Mouse (Mus musculus) midbrain, embryonic 14.5 days (tissue): ENCODE results near the gene Zbtb1. TPM values are rescaled to one million over a fixed set of nuclear protein-coding genes. Genes with fewer than 3 reads are reported as not detected.
A peak's percentile ranks its signal among the peaks of the same experiment; 100 is the strongest.

Experiments
- ATAC-seq: fragments of 200-750 bp; cut with Nextera tagmentation; 2 replicates; pipeline ENCODE4 v1.8.0; 2017; ENCODE audit warnings: moderate number of reproducible peaks, moderate library complexity; ENCODE audit not compliant: low FRiP score, low TSS enrichment
- DNase-seq: peaks from one replicate; pipeline ENCODE4 v3.0.0-alpha.2; 2015
- H3K27ac ChIP-seq: fragments of 300-500 bp; sonication (generic); replicated peaks from 2 replicates; pipeline ENCODE4 v1.5.1; 2014; ENCODE audit warnings: mild to moderate bottlenecking, low read depth, low read length, moderate library complexity
- H3K27me3 ChIP-seq: fragments of 300-500 bp; sonication (generic); 2 replicates; pipeline ENCODE4 v1.6.1; 2014; ENCODE audit warnings: low read length, control low read depth, mixed read lengths; ENCODE audit not compliant: control insufficient read depth, insufficient read depth
- H3K36me3 ChIP-seq: fragments of 300-500 bp; sonication (generic); 2 replicates; pipeline ENCODE4 v1.6.1; 2014; ENCODE audit warnings: low read length, control low read depth; ENCODE audit not compliant: control insufficient read depth, insufficient read depth
- H3K4me1 ChIP-seq: fragments of 300-500 bp; sonication (generic); 2 replicates; pipeline ENCODE4 v1.6.1; 2014; ENCODE audit warnings: mild to moderate bottlenecking, antibody characterized with exemption, low read length, control low read depth; ENCODE audit not compliant: control insufficient read depth, insufficient read depth
- H3K4me2 ChIP-seq: fragments of 300-500 bp; sonication (generic); 2 replicates; pipeline ENCODE4 v1.6.1; 2014; ENCODE audit warnings: mild to moderate bottlenecking, low read length, moderate library complexity
- H3K4me3 ChIP-seq: fragments of 300-500 bp; sonication (generic); replicated peaks from 2 replicates; pipeline ENCODE4 v1.5.1; 2014; ENCODE audit warnings: low read depth, low read length
- H3K9ac ChIP-seq: fragments of 300-500 bp; sonication (generic); replicated peaks from 2 replicates; pipeline ENCODE4 v1.6.1; 2014; ENCODE audit warnings: mild to moderate bottlenecking, low read length, moderate library complexity
- H3K9me3 ChIP-seq: fragments of 300-500 bp; sonication (generic); 2 replicates; pipeline ENCODE4 v1.6.1; 2016; ENCODE audit warnings: low read length, control low read depth, mixed read lengths; ENCODE audit not compliant: control insufficient read depth
- WGBS: fragments of 180-500 bp; shearing (Covaris S2); extraction: QIAGEN DNeasy Blood & Tissue Kit; methylation state at CpG from one replicate; pipeline ENCODE4 v1.1.7; 2014; 5-methylcytosine and 5-hydroxymethylcytosine counted together
- polyA plus RNA-seq: library from polyadenylated mRNA; unstranded; fragments of >200 nt; fragmentation: Nextera tagmentation; extraction: Ambion mirVana; gene quantifications from 2 replicates; pipeline ENCODE4 v1.2.1, GENCODE M21; 2014

Zbtb1 gene
- polyA plus RNA-seq, 1 experiment from 2014 or later = 4.2 TPM

GRCm38 (mm10) chr12:76375506-76375905, 5.4 kb downstream of the Zbtb1 start:
- peaks cover 9% of the 10 kb centered on the region for H3K4me1 ChIP-seq
- DNase-seq = no peak
- no peaks in the 10 kb centered on the region for H3K36me3 ChIP-seq
- H3K4me3 ChIP-seq = no peak overlapping the region
- no peaks in the 10 kb centered on the region for H3K27me3 ChIP-seq
- no peak overlapping the region for H3K27ac ChIP-seq
- ATAC-seq = no peak
- no peak overlapping the region for H3K4me2 ChIP-seq
- no peak overlapping the region for H3K9ac ChIP-seq
- H3K9me3 ChIP-seq = no peaks in the 10 kb centered on the region
- WGBS = 88% methylated on average over 3 of the region's 3 CpGs

GRCm38 (mm10) chr12:76376649-76377048, 6.6 kb downstream of the Zbtb1 start:
- DNase-seq (peak; percentile 60), ATAC-seq (no peak)
- Histone ChIP-seq H3K9ac (no peak overlapping the region), H3K36me3 (no peaks in the 10 kb centered on the region), H3K4me1 (peaks cover 5% of the 10 kb centered on the region), H3K4me2 (no peak overlapping the region), H3K27ac (no peak overlapping the region), H3K4me3 (no peak overlapping the region), H3K9me3 (no peaks in the 10 kb centered on the region), H3K27me3 (no peaks in the 10 kb centered on the region)
- 38% methylated on average over 7 of the region's 7 CpGs for WGBS

- H3K4me1 ChIP-seq = peaks cover 1% of the 10 kb centered on the region; the same call in 1 of the 2 replicates
- no peak overlapping the region for H3K27ac ChIP-seq
- H3K36me3 ChIP-seq = no peaks in the 10 kb centered on the region
- no peak for ATAC-seq
- H3K9ac ChIP-seq = no peak overlapping the region
- no peak overlapping the region for H3K4me2 ChIP-seq
- H3K9me3 ChIP-seq = no peaks in the 10 kb centered on the region
- H3K4me3 ChIP-seq = no peak overlapping the region
- DNase-seq = no peak
- H3K27me3 ChIP-seq = no peaks in the 10 kb centered on the region
- 89% methylated on average over 6 of the region's 6 CpGs for WGBS
Measured at GRCm38 (mm10) chr12:76377059-76377458, 7.0 kb downstream of the Zbtb1 start.

- ATAC-seq = no peak
- no peak for DNase-seq
- Histone ChIP-seq H3K4me3 (no peak overlapping the region), H3K9me3 (no peaks in the 10 kb centered on the region), H3K27ac (no peak overlapping the region), H3K4me1 (no peaks in the 10 kb centered on the region), H3K36me3 (no peaks in the 10 kb centered on the region), H3K4me2 (no peak overlapping the region), H3K9ac (no peak overlapping the region), H3K27me3 (no peaks in the 10 kb centered on the region)
- 94% methylated on average over 3 of the region's 3 CpGs for WGBS
Measured at GRCm38 (mm10) chr12:76377726-76378125, 7.7 kb downstream of the Zbtb1 start.

GRCm38 (mm10) chr12:76378556-76378955, 8.5 kb downstream of the Zbtb1 start:
- Histone ChIP-seq H3K4me2 (no peak overlapping the region), H3K4me1 (no peaks in the 10 kb centered on the region), H3K9me3 (no peaks in the 10 kb centered on the region), H3K9ac (no peak overlapping the region), H3K27ac (no peak overlapping the region), H3K27me3 (no peaks in the 10 kb centered on the region), H3K36me3 (no peaks in the 10 kb centered on the region), H3K4me3 (no peak overlapping the region)
- 92% methylated on average over 5 of the region's 5 CpGs for WGBS
- DNase-seq (no peak), ATAC-seq (no peak)

- H3K27ac ChIP-seq = no peak overlapping the region
- no peaks in the 10 kb centered on the region for H3K27me3 ChIP-seq
- H3K9ac ChIP-seq = no peak overlapping the region
- peaks cover under 1% of the 10 kb centered on the region; the same call in 1 of the 2 replicates for H3K36me3 ChIP-seq
- no peak overlapping the region for H3K4me2 ChIP-seq
- ATAC-seq (no peak), DNase-seq (no peak)
- no peak overlapping the region for H3K4me3 ChIP-seq
- WGBS = 95% methylated on average over 7 of the region's 7 CpGs
- no peaks in the 10 kb centered on the region for H3K9me3 ChIP-seq
- no peaks in the 10 kb centered on the region for H3K4me1 ChIP-seq
Measured at GRCm38 (mm10) chr12:76380151-76380550, 10.1 kb downstream of the Zbtb1 start.

- Histone ChIP-seq H3K4me2 (no peak overlapping the region), H3K9ac (no peak overlapping the region), H3K9me3 (no peaks in the 10 kb centered on the region), H3K27ac (no peak overlapping the region), H3K4me3 (no peak overlapping the region), H3K27me3 (no peaks in the 10 kb centered on the region), H3K4me1 (no peaks in the 10 kb centered on the region), H3K36me3 (peaks cover 12% of the 10 kb centered on the region; the same call in 1 of the 2 replicates)
- 95% methylated on average over 8 of the region's 8 CpGs for WGBS
- ATAC-seq = no peak
- no peak for DNase-seq
Measured at GRCm38 (mm10) chr12:76385342-76385741, 15.3 kb downstream of the Zbtb1 start.

- Histone ChIP-seq H3K4me2 (no peak overlapping the region), H3K9me3 (no peaks in the 10 kb centered on the region), H3K9ac (no peak overlapping the region), H3K4me3 (no peak overlapping the region), H3K27me3 (no peaks in the 10 kb centered on the region), H3K36me3 (peaks cover 12% of the 10 kb centered on the region; the same call in 1 of the 2 replicates), H3K27ac (no peak overlapping the region), H3K4me1 (no peaks in the 10 kb centered on the region)
- DNase-seq (peak; percentile 30), ATAC-seq (no peak)
- WGBS = 61% methylated on average over 11 of the region's 11 CpGs
Measured at GRCm38 (mm10) chr12:76388794-76389193, 18.7 kb downstream of the Zbtb1 start.

- Histone ChIP-seq H3K36me3 (peaks cover under 1% of the 10 kb centered on the region; the same call in 1 of the 2 replicates), H3K27ac (no peak overlapping the region), H3K9me3 (no peaks in the 10 kb centered on the region), H3K4me3 (no peak overlapping the region), H3K4me2 (no peak overlapping the region), H3K9ac (no peak overlapping the region), H3K27me3 (no peaks in the 10 kb centered on the region), H3K4me1 (no peaks in the 10 kb centered on the region)
- DNase-seq = no peak
- 79% methylated on average over 3 of the region's 3 CpGs for WGBS
- ATAC-seq = no peak
Measured at GRCm38 (mm10) chr12:76391595-76392271, 21.7 kb downstream of the Zbtb1 start.
